Mouse (Mus musculus): ENCODE measurements around the gene Ttc6. TPM values are rescaled to one million over a fixed set of nuclear protein-coding genes. Genes with fewer than 3 reads are reported as not detected.

Gene Ttc6
- polyA plus RNA-seq, 1 experiment from 2014 or later = 0.62 TPM

Other genes starting within 250 kb of the Ttc6 start
- gene Foxa1, start 17.2 kb upstream of the Ttc6 start, polyA plus RNA-seq (2016; fragmentation: Nextera tagmentation; extraction: Ambion mirVana) = 0.09 and 0.77 TPM in 2 replicates

All from heart, embryonic 10.5 days (tissue).